Mouse (Mus musculus): ENCODE results near the gene Ofd1. TPM values are rescaled to one million over a fixed set of nuclear protein-coding genes. Genes with fewer than 3 reads are reported as not detected.

Ofd1 gene
- polyA plus RNA-seq, 1 experiment from 2014 or later = 8.3 TPM

DNA sequence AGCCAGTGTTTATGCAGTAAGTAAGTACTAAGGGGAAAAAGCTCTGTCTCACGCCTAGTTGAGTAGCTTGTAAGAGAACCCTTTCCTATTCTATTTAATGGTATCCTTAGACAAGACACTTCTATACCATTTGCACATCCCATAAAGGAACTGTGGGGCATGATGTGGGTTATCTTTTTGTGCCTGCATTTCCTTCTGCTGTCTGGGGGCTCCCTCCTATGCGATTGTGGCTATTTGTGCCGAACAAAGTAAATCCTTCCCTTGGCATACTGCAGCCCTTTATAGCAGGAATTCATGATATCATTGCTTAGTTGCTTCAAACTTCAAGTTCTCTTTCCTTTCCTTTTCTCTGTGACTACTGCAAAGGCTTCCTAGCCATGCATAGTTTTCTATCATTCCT is 4.0 kb upstream of the Ofd1 start:
- ATAC-seq (ENCODE audit: low read depth) = no peak
- WGBS = 84% methylated on average over 3 of the region's 3 CpGs
- Histone ChIP-seq H3K27me3 (ENCODE audit: control insufficient read depth, insufficient read depth, low read length) (peaks cover 6% of the 10 kb centered on the region; the same call in 1 of the 2 replicates), H3K27ac (ENCODE audit: low read depth, low read length) (no peak overlapping the region), H3K4me2 (ENCODE audit: low read depth, low read length) (no peak overlapping the region), H3K4me1 (ENCODE audit: control insufficient read depth, insufficient read depth, low read length) (no peaks in the 10 kb centered on the region), H3K9me3 (ENCODE audit: control insufficient read depth, low read length) (no peaks in the 10 kb centered on the region), H3K9ac (replicated peaks; ENCODE audit: low read depth, low read length) (no peak overlapping the region), H3K4me3 (ENCODE audit: low read depth, low read length) (no peak overlapping the region), H3K36me3 (ENCODE audit: control insufficient read depth, insufficient read depth, low read length) (no peaks in the 10 kb centered on the region)

DNA sequence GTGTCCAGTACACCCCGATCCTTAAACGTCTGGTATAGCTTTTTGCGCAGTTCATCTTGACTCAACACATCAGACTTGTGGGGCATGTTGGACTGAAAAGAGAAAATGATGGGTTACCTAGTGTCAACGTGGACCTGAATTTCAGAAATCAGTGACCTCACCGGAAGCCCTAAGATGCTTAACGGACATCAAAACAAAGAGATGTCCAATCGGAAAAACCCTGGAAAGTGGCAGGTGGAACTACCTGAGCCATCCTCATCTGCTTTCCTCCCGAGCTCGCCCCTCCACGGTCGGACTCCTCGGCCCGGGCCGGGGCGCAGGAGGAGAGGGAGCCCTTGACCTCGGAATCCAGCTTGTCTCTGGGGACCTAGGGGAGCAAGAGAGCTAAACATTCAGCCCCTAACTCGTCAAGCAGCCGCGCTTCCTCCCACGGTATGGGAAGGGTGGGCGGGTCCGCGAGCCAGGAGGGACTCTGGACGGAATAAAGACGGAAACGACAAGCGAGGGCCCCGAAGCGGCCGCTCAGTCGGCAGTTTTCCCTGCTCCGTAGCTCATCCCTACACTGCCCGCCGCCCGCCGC is 378 bp downstream of the Ofd1 start, which contains the start of gene Trappc2:
TSS of gene Trappc2 (plus strand) at position 539 of the 580 bp plus-strand sequence.
- 10% methylated on average over 34 of the region's 36 CpGs for WGBS
- Histone ChIP-seq H3K27ac (ENCODE audit: low read depth, low read length) (peak within 1 kb of the TSS; percentile 87), H3K4me1 (ENCODE audit: control insufficient read depth, insufficient read depth, low read length) (no peaks in the 10 kb centered on the region; the same call in 1 of the 2 replicates), H3K4me2 (ENCODE audit: low read depth, low read length) (peak within 1 kb of the TSS; percentile 51), H3K36me3 (ENCODE audit: control insufficient read depth, insufficient read depth, low read length) (no peaks in the 10 kb centered on the region), H3K27me3 (ENCODE audit: control insufficient read depth, insufficient read depth, low read length) (peaks cover 3% of the 10 kb centered on the region; the same call in 1 of the 2 replicates), H3K4me3 (ENCODE audit: low read depth, low read length) (peak within 1 kb of the TSS; percentile 54), H3K9me3 (ENCODE audit: control insufficient read depth, low read length) (no peaks in the 10 kb centered on the region), H3K9ac (replicated peaks; ENCODE audit: low read depth, low read length) (peak within 1 kb of the TSS; percentile 80)
- ATAC-seq (ENCODE audit: low read depth) = peak; percentile 86

DNA sequence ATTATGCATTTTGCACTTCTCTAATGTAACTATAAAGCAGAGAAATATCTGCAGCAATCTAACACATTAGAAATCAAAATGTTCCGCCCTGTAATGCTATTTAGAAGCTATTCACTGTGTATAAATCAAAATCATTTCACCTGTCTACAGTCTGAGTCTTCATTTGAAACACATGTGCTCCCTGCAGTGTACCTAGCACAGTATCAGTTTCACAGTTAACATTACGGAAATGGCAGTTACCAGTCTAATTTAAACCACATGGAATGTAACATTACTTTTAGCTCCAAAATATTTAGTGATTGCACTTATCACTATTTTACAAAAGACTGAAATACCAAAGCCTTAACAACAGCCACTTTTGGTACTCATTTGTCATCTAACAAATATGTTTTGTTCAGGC is 5.7 kb downstream of the Ofd1 start:
- no peaks in the 10 kb centered on the region; the same call in 1 of the 2 replicates for H3K4me1 ChIP-seq (ENCODE audit: control insufficient read depth, insufficient read depth, low read length)
- WGBS = 93% methylated on average over 2 of the region's 2 CpGs
- no peak overlapping the region for H3K4me3 ChIP-seq (ENCODE audit: low read depth, low read length)
- H3K4me2 ChIP-seq (ENCODE audit: low read depth, low read length) = no peak overlapping the region
- ATAC-seq (ENCODE audit: low read depth) = no peak
- H3K27ac ChIP-seq (ENCODE audit: low read depth, low read length) = no peak overlapping the region
- no peaks in the 10 kb centered on the region for H3K36me3 ChIP-seq (ENCODE audit: control insufficient read depth, insufficient read depth, low read length)
- H3K9ac ChIP-seq (replicated peaks; ENCODE audit: low read depth, low read length) = no peak overlapping the region
- H3K27me3 ChIP-seq (ENCODE audit: control insufficient read depth, insufficient read depth, low read length) = no peaks in the 10 kb centered on the region
- H3K9me3 ChIP-seq (ENCODE audit: control insufficient read depth, low read length) = no peaks in the 10 kb centered on the region

DNA sequence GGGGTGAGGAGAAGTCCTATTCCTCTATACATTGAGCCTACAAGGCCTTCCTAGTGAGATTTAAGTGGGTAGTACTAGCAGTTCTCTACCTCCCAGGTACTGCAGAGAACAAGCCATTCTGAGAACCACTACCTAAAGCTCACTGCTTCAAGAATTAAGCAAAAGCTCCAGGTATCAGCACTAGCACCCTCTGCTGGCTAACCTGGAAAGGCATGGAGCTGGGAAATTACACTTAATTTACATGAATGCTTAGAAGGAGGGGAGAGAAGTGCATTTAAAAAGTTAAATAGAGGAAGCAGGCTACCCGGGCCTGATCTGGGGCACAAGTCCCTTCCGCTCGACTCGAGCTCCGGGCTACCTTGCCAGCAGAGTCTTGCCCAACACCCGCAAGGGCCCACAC is 24.3 kb downstream of the Ofd1 start:
- no peaks in the 10 kb centered on the region for H3K4me1 ChIP-seq (ENCODE audit: control insufficient read depth, insufficient read depth, low read length)
- no peak overlapping the region for H3K4me2 ChIP-seq (ENCODE audit: low read depth, low read length)
- no peaks in the 10 kb centered on the region for H3K9me3 ChIP-seq (ENCODE audit: control insufficient read depth, low read length)
- ATAC-seq (ENCODE audit: low read depth) = no peak
- H3K27me3 ChIP-seq (ENCODE audit: control insufficient read depth, insufficient read depth, low read length) = no peaks in the 10 kb centered on the region
- H3K4me3 ChIP-seq (ENCODE audit: low read depth, low read length) = no peak overlapping the region
- WGBS = 86% methylated on average over 2 of the region's 6 CpGs
- no peaks in the 10 kb centered on the region for H3K36me3 ChIP-seq (ENCODE audit: control insufficient read depth, insufficient read depth, low read length)
- no peak overlapping the region for H3K27ac ChIP-seq (ENCODE audit: low read depth, low read length)
- H3K9ac ChIP-seq (replicated peaks; ENCODE audit: low read depth, low read length) = no peak overlapping the region

DNA sequence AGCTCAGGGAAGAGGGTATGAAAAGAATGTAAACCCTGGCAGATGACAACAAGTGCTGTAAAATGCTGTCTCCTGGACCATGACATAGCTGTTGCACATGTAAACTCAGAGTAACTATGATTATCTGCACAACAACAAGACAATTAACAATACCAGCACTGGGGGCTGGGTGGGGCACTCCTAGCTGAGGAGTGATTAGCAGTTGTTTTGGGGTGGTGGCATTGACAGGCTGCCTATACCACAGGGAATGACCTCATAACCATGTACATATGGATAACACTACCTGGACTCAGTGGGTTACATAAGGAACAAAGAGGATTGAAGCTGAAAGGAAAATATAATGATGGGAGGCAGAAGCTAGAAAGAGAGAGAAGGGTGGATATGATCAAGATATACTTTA is 32.6 kb downstream of the Ofd1 start:
- no peaks in the 10 kb centered on the region for H3K27me3 ChIP-seq (ENCODE audit: control insufficient read depth, insufficient read depth, low read length)
- H3K4me2 ChIP-seq (ENCODE audit: low read depth, low read length) = no peak overlapping the region
- no peaks in the 10 kb centered on the region for H3K4me1 ChIP-seq (ENCODE audit: control insufficient read depth, insufficient read depth, low read length)
- H3K27ac ChIP-seq (ENCODE audit: low read depth, low read length) = no peak overlapping the region
- no peak for ATAC-seq (ENCODE audit: low read depth)
- no peak overlapping the region for H3K9ac ChIP-seq (replicated peaks; ENCODE audit: low read depth, low read length)
- 0 out of 2 replicates have a peak, but pooled peaks cover 7% of the 10 kb centered on the region for H3K36me3 ChIP-seq (ENCODE audit: control insufficient read depth, insufficient read depth, low read length)
- H3K4me3 ChIP-seq (ENCODE audit: low read depth, low read length) = no peak overlapping the region
- no peaks in the 10 kb centered on the region for H3K9me3 ChIP-seq (ENCODE audit: control insufficient read depth, low read length)

DNA sequence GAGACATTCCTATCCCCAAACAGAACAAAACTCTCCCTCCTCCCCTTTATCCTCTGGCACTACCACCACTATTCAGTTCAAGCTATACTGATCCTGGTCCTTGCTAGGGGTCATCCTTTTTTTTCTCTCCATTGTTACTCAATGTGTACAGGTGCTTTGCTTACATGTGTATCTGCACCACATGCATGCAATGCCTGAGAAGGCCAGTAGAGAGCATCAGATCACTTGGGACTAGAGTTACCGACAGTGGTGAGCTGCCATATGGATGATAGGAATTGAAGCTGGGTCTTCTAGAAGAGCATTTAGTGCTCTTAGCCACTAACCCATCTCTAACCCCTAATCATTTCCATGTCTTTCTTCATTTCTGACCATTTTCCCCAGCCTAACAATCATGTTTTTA is 46.8 kb downstream of the Ofd1 start:
- Histone ChIP-seq H3K4me2 (ENCODE audit: low read depth, low read length) (no peak overlapping the region), H3K27me3 (ENCODE audit: control insufficient read depth, insufficient read depth, low read length) (no peaks in the 10 kb centered on the region), H3K36me3 (ENCODE audit: control insufficient read depth, insufficient read depth, low read length) (no peaks in the 10 kb centered on the region), H3K27ac (ENCODE audit: low read depth, low read length) (no peak overlapping the region), H3K4me3 (ENCODE audit: low read depth, low read length) (no peak overlapping the region), H3K9me3 (ENCODE audit: control insufficient read depth, low read length) (no peaks in the 10 kb centered on the region), H3K4me1 (ENCODE audit: control insufficient read depth, insufficient read depth, low read length) (no peaks in the 10 kb centered on the region), H3K9ac (replicated peaks; ENCODE audit: low read depth, low read length) (no peak overlapping the region)
- WGBS = 78% methylated on average over 1 of the region's 1 CpGs
- ATAC-seq (ENCODE audit: low read depth) = no peak

DNA sequence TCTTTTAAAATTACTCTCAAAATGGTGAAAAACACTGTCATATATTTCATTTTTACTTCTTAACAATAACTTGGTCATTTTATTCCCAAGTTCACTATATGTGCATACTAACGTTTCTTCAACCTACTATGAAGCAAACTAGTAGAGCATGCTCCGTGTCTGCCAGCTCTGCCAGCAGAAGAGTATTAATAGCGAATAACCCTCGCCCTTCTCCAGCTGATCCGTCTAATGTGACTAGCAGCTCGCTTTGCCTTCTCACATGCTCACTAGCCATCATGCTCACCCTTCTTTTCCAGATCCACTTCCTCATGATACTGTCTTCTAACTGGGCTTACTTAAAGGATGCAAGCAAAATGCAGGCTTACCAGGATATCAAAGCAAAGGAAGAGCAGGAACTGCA is 53.8 kb downstream of the Ofd1 start:
- Histone ChIP-seq H3K36me3 (ENCODE audit: control insufficient read depth, insufficient read depth, low read length) (0 out of 2 replicates have a peak, but pooled peaks cover 3% of the 10 kb centered on the region), H3K4me3 (ENCODE audit: low read depth, low read length) (no peak overlapping the region), H3K9me3 (ENCODE audit: control insufficient read depth, low read length) (no peaks in the 10 kb centered on the region), H3K4me2 (ENCODE audit: low read depth, low read length) (no peak overlapping the region), H3K9ac (replicated peaks; ENCODE audit: low read depth, low read length) (no peak overlapping the region), H3K27me3 (ENCODE audit: control insufficient read depth, insufficient read depth, low read length) (no peaks in the 10 kb centered on the region), H3K27ac (ENCODE audit: low read depth, low read length) (no peak overlapping the region), H3K4me1 (ENCODE audit: control insufficient read depth, insufficient read depth, low read length) (no peaks in the 10 kb centered on the region)
- ATAC-seq (ENCODE audit: low read depth) = no peak
- 91% methylated on average over 6 of the region's 6 CpGs for WGBS

DNA sequence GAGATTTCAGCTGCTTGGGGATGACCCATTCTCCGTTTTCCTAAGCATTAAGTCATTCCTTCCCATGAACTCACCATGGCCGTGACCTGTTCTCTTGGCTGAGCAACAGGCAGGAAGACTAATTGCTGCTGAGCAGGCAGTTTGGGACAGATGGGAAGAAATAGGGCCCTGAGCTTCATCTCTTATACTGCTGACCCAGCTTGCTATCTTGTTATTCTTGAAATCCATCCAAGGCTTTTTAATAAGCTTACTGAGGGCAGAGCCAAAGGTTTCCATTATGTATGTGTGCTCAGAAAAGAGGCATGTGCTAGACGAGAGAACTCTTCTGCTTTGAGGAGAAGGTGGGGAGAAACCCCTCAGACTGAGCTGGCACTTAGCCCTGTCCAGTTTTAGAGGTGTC is 55.6 kb downstream of the Ofd1 start:
- H3K27me3 ChIP-seq (ENCODE audit: control insufficient read depth, insufficient read depth, low read length) = no peaks in the 10 kb centered on the region
- H3K4me1 ChIP-seq (ENCODE audit: control insufficient read depth, insufficient read depth, low read length) = no peaks in the 10 kb centered on the region
- no peak overlapping the region for H3K4me2 ChIP-seq (ENCODE audit: low read depth, low read length)
- H3K9ac ChIP-seq (replicated peaks; ENCODE audit: low read depth, low read length) = no peak overlapping the region
- ATAC-seq (ENCODE audit: low read depth) = no peak
- no peaks in the 10 kb centered on the region for H3K9me3 ChIP-seq (ENCODE audit: control insufficient read depth, low read length)
- 65% methylated on average over 3 of the region's 3 CpGs for WGBS
- no peak overlapping the region for H3K27ac ChIP-seq (ENCODE audit: low read depth, low read length)
- H3K4me3 ChIP-seq (ENCODE audit: low read depth, low read length) = no peak overlapping the region
- peaks cover 3% of the 10 kb centered on the region; the same call in 1 of the 2 replicates for H3K36me3 ChIP-seq (ENCODE audit: control insufficient read depth, insufficient read depth, low read length)

DNA sequence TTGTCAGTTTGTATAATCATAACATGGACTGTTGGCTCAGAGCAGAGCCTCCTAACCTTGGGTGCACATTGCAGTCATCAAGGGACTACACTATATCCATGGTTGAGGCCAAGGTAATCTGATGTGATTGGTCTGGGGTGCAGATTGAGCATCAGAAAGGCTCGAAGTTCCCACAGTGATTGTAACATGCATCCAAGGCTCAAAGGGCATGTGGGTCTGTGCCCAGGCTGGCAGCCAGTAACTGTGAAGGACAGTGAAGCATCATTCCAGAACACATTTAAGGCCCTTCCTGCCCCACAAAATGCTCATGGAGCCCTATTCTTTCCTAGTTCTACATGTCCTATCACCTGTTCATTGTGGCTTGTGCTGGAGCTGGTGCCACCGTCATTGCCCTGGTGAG is 56.9 kb downstream of the Ofd1 start:
- Histone ChIP-seq H3K4me2 (ENCODE audit: low read depth, low read length) (no peak overlapping the region), H3K36me3 (ENCODE audit: control insufficient read depth, insufficient read depth, low read length) (peaks cover 3% of the 10 kb centered on the region; the same call in 1 of the 2 replicates), H3K27me3 (ENCODE audit: control insufficient read depth, insufficient read depth, low read length) (no peaks in the 10 kb centered on the region), H3K27ac (ENCODE audit: low read depth, low read length) (no peak overlapping the region), H3K9ac (replicated peaks; ENCODE audit: low read depth, low read length) (no peak overlapping the region), H3K4me1 (ENCODE audit: control insufficient read depth, insufficient read depth, low read length) (no peaks in the 10 kb centered on the region), H3K4me3 (ENCODE audit: low read depth, low read length) (no peak overlapping the region), H3K9me3 (ENCODE audit: control insufficient read depth, low read length) (no peaks in the 10 kb centered on the region)
- no peak for ATAC-seq (ENCODE audit: low read depth)
- WGBS = 92% methylated on average over 2 of the region's 2 CpGs
